Mouse (Mus musculus): ENCODE results near the gene Golt1a. TPM values are rescaled to one million over a fixed set of nuclear protein-coding genes. Genes with fewer than 3 reads are reported as not detected.
A peak's percentile ranks its signal among the peaks of the same experiment; 100 is the strongest.

Golt1a gene
- polyA plus RNA-seq, 1 experiment from 2014 or later = not detected

- peaks cover 33% of the 10 kb centered on the region for H3K4me1 ChIP-seq (replicated peaks)
- no peak overlapping the region for H3K4me3 ChIP-seq
- no peak for ATAC-seq (ENCODE audit: insufficient number of reproducible peaks, low FRiP score)
- no peak overlapping the region for H3K4me2 ChIP-seq
- H3K27ac ChIP-seq (ENCODE audit: poor library complexity, severe bottlenecking) = no peak overlapping the region
- 66% methylated on average over 6 of the region's 6 CpGs for WGBS
- H3K27me3 ChIP-seq (replicated peaks) = no peaks in the 10 kb centered on the region
- no peaks in the 10 kb centered on the region for H3K9me3 ChIP-seq (replicated peaks)
- no peak overlapping the region for H3K9ac ChIP-seq
- peaks cover 44% of the 10 kb centered on the region for H3K36me3 ChIP-seq
These were observed 31.1 kb upstream of the Golt1a start for GRCm38 (mm10) chr1:133278539-133278938.

- peak; percentile 15; the same call in 1 of the 2 replicates for ATAC-seq (ENCODE audit: insufficient number of reproducible peaks, low FRiP score)
- H3K27me3 ChIP-seq (replicated peaks) = no peaks in the 10 kb centered on the region
- no peak overlapping the region for H3K4me3 ChIP-seq
- H3K9me3 ChIP-seq (replicated peaks) = no peaks in the 10 kb centered on the region
- H3K36me3 ChIP-seq = peaks cover 39% of the 10 kb centered on the region
- no peak overlapping the region for H3K9ac ChIP-seq
- WGBS = 66% methylated on average over 15 of the region's 15 CpGs
- peaks cover 39% of the 10 kb centered on the region for H3K4me1 ChIP-seq (replicated peaks)
- no peak overlapping the region for H3K27ac ChIP-seq (ENCODE audit: poor library complexity, severe bottlenecking)
- no peak overlapping the region for H3K4me2 ChIP-seq
These were observed 30.5 kb upstream of the Golt1a start for GRCm38 (mm10) chr1:133278946-133279631.

- H3K4me2 ChIP-seq = no peak overlapping the region
- no peak overlapping the region for H3K27ac ChIP-seq (ENCODE audit: poor library complexity, severe bottlenecking)
- no peak overlapping the region for H3K9ac ChIP-seq
- no peak overlapping the region for H3K4me3 ChIP-seq
- peaks cover 33% of the 10 kb centered on the region for H3K36me3 ChIP-seq
- WGBS = 82% methylated on average over 11 of the region's 11 CpGs
- H3K27me3 ChIP-seq (replicated peaks) = no peaks in the 10 kb centered on the region
- no peaks in the 10 kb centered on the region for H3K9me3 ChIP-seq (replicated peaks)
- H3K4me1 ChIP-seq (replicated peaks) = peaks cover 39% of the 10 kb centered on the region
- no peak for ATAC-seq (ENCODE audit: insufficient number of reproducible peaks, low FRiP score)
These were observed 29.9 kb upstream of the Golt1a start for GRCm38 (mm10) chr1:133279632-133280093.

GRCm38 (mm10) chr1:133280537-133280936, 29.1 kb upstream of the Golt1a start:
- peaks cover 39% of the 10 kb centered on the region for H3K4me1 ChIP-seq (replicated peaks)
- H3K4me3 ChIP-seq = no peak overlapping the region
- H3K36me3 ChIP-seq = peaks cover 32% of the 10 kb centered on the region
- no peak overlapping the region for H3K27ac ChIP-seq (ENCODE audit: poor library complexity, severe bottlenecking)
- no peak overlapping the region for H3K9ac ChIP-seq
- no peaks in the 10 kb centered on the region for H3K9me3 ChIP-seq (replicated peaks)
- no peak for ATAC-seq (ENCODE audit: insufficient number of reproducible peaks, low FRiP score)
- 84% methylated on average over 2 of the region's 2 CpGs for WGBS
- no peak overlapping the region for H3K4me2 ChIP-seq
- no peaks in the 10 kb centered on the region for H3K27me3 ChIP-seq (replicated peaks)

GRCm38 (mm10) chr1:133285907-133286306, 23.7 kb upstream of the Golt1a start:
- no peak overlapping the region for H3K9ac ChIP-seq
- H3K4me3 ChIP-seq = no peak overlapping the region
- no peaks in the 10 kb centered on the region for H3K27me3 ChIP-seq (replicated peaks)
- no peak for ATAC-seq (ENCODE audit: insufficient number of reproducible peaks, low FRiP score)
- peaks cover 31% of the 10 kb centered on the region for H3K4me1 ChIP-seq (replicated peaks)
- H3K4me2 ChIP-seq = no peak overlapping the region
- peaks cover 40% of the 10 kb centered on the region for H3K36me3 ChIP-seq
- 81% methylated on average over 7 of the region's 7 CpGs for WGBS
- no peak overlapping the region for H3K27ac ChIP-seq (ENCODE audit: poor library complexity, severe bottlenecking)
- H3K9me3 ChIP-seq (replicated peaks) = no peaks in the 10 kb centered on the region

GRCm38 (mm10) chr1:133287051-133287450, 22.5 kb upstream of the Golt1a start:
- H3K9ac ChIP-seq = no peak overlapping the region
- no peak overlapping the region for H3K27ac ChIP-seq (ENCODE audit: poor library complexity, severe bottlenecking)
- 84% methylated on average over 4 of the region's 4 CpGs for WGBS
- H3K27me3 ChIP-seq (replicated peaks) = no peaks in the 10 kb centered on the region
- no peak overlapping the region for H3K4me2 ChIP-seq
- no peaks in the 10 kb centered on the region for H3K9me3 ChIP-seq (replicated peaks)
- no peak for ATAC-seq (ENCODE audit: insufficient number of reproducible peaks, low FRiP score)
- H3K4me1 ChIP-seq (replicated peaks) = peaks cover 23% of the 10 kb centered on the region
- H3K36me3 ChIP-seq = peaks cover 45% of the 10 kb centered on the region
- no peak overlapping the region for H3K4me3 ChIP-seq

GRCm38 (mm10) chr1:133287880-133288279, 21.7 kb upstream of the Golt1a start:
- ATAC-seq (ENCODE audit: insufficient number of reproducible peaks, low FRiP score) = no peak
- no peaks in the 10 kb centered on the region for H3K9me3 ChIP-seq (replicated peaks)
- no peak overlapping the region for H3K4me2 ChIP-seq
- H3K27me3 ChIP-seq (replicated peaks) = no peaks in the 10 kb centered on the region
- H3K36me3 ChIP-seq = peaks cover 52% of the 10 kb centered on the region
- no peak overlapping the region for H3K9ac ChIP-seq
- H3K4me3 ChIP-seq = no peak overlapping the region
- H3K4me1 ChIP-seq (replicated peaks) = peaks cover 15% of the 10 kb centered on the region
- WGBS = 87% methylated on average over 12 of the region's 12 CpGs
- no peak overlapping the region for H3K27ac ChIP-seq (ENCODE audit: poor library complexity, severe bottlenecking)

GRCm38 (mm10) chr1:133291888-133292287, 17.7 kb upstream of the Golt1a start:
- no peaks in the 10 kb centered on the region for H3K9me3 ChIP-seq (replicated peaks)
- no peak for ATAC-seq (ENCODE audit: insufficient number of reproducible peaks, low FRiP score)
- H3K27me3 ChIP-seq (replicated peaks) = no peaks in the 10 kb centered on the region
- H3K27ac ChIP-seq (ENCODE audit: poor library complexity, severe bottlenecking) = no peak overlapping the region
- H3K36me3 ChIP-seq = peaks cover 56% of the 10 kb centered on the region
- WGBS = 88% methylated on average over 6 of the region's 6 CpGs
- H3K4me3 ChIP-seq = no peak overlapping the region
- H3K4me1 ChIP-seq (replicated peaks) = peaks cover 20% of the 10 kb centered on the region
- H3K9ac ChIP-seq = no peak overlapping the region
- no peak overlapping the region for H3K4me2 ChIP-seq

- Histone ChIP-seq H3K36me3 (peaks cover 54% of the 10 kb centered on the region), H3K9ac (no peak overlapping the region), H3K27me3 (replicated peaks) (no peaks in the 10 kb centered on the region), H3K27ac (ENCODE audit: poor library complexity, severe bottlenecking) (no peak overlapping the region), H3K4me3 (no peak overlapping the region), H3K9me3 (replicated peaks) (no peaks in the 10 kb centered on the region), H3K4me1 (replicated peaks) (peaks cover 20% of the 10 kb centered on the region), H3K4me2 (no peak overlapping the region)
- ATAC-seq (ENCODE audit: insufficient number of reproducible peaks, low FRiP score) = no peak
These were observed 17.0 kb upstream of the Golt1a start for GRCm38 (mm10) chr1:133292608-133293007.

- Histone ChIP-seq H3K4me2 (no peak overlapping the region), H3K27me3 (replicated peaks) (no peaks in the 10 kb centered on the region), H3K27ac (ENCODE audit: poor library complexity, severe bottlenecking) (no peak overlapping the region), H3K9ac (no peak overlapping the region), H3K36me3 (peaks cover 56% of the 10 kb centered on the region), H3K4me1 (replicated peaks) (peaks cover 30% of the 10 kb centered on the region), H3K4me3 (no peak overlapping the region), H3K9me3 (replicated peaks) (no peaks in the 10 kb centered on the region)
- ATAC-seq (ENCODE audit: insufficient number of reproducible peaks, low FRiP score) = no peak
- WGBS = 87% methylated on average over 9 of the region's 9 CpGs
These were observed 13.2 kb upstream of the Golt1a start for GRCm38 (mm10) chr1:133296376-133296775.

GRCm38 (mm10) chr1:133298816-133299215, 10.8 kb upstream of the Golt1a start:
- Histone ChIP-seq H3K27me3 (replicated peaks) (no peaks in the 10 kb centered on the region), H3K9ac (no peak overlapping the region; the same call in 1 of the 2 replicates), H3K27ac (ENCODE audit: poor library complexity, severe bottlenecking) (no peak overlapping the region), H3K9me3 (replicated peaks) (no peaks in the 10 kb centered on the region), H3K4me1 (replicated peaks) (peaks cover 49% of the 10 kb centered on the region), H3K4me3 (no peak overlapping the region), H3K4me2 (no peak overlapping the region), H3K36me3 (peaks cover 38% of the 10 kb centered on the region)
- ATAC-seq (ENCODE audit: insufficient number of reproducible peaks, low FRiP score) = no peak
- 55% methylated on average over 14 of the region's 14 CpGs for WGBS

GRCm38 (mm10) chr1:133302540-133302939, 7.1 kb upstream of the Golt1a start:
- Histone ChIP-seq H3K4me2 (no peak overlapping the region), H3K36me3 (peaks cover 16% of the 10 kb centered on the region; the same call in 1 of the 2 replicates), H3K4me1 (replicated peaks) (peaks cover 35% of the 10 kb centered on the region), H3K27ac (ENCODE audit: poor library complexity, severe bottlenecking) (peak overlapping the region; percentile 88), H3K27me3 (replicated peaks) (no peaks in the 10 kb centered on the region), H3K9me3 (replicated peaks) (no peaks in the 10 kb centered on the region), H3K4me3 (no peak overlapping the region), H3K9ac (no peak overlapping the region)
- ATAC-seq (ENCODE audit: insufficient number of reproducible peaks, low FRiP score) = peak; percentile 53
- 6% methylated on average over 3 of the region's 3 CpGs for WGBS

All from heart, embryonic 12.5 days (tissue).